Mouse (Mus musculus): Measurements from ENCODE around the gene Terb2.

Terb2 gene

DNA sequence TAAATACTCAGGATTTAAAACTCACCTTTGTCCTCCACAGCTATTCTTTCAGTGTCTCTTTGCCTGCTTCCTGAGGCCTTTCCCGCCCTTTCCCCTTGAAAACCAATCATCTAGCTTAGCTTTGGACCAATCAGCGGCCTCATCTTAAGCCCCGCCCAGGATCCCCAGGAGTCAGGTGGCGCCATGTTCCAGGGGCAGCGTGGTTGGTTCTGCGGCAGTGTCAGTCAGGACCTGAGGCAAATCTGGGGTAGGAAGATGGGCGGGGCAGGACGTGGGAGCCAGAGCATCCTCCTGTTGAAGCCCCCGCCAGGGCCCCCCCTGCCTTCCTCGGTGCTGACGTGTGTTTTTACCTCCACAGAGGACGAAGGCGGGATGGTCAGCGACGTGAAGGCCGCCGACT is at the start of gene Terb2, which contains the start of gene Patl2:
Gene Terb2, plus strand, starts transcription at position 167 of the 400 bp plus-strand sequence.
Gene Patl2, minus strand, starts transcription at position 84 of the 400 bp plus-strand sequence.
- no peak for DNase-seq (ENCODE audit: low read depth, low spot score)

DNA sequence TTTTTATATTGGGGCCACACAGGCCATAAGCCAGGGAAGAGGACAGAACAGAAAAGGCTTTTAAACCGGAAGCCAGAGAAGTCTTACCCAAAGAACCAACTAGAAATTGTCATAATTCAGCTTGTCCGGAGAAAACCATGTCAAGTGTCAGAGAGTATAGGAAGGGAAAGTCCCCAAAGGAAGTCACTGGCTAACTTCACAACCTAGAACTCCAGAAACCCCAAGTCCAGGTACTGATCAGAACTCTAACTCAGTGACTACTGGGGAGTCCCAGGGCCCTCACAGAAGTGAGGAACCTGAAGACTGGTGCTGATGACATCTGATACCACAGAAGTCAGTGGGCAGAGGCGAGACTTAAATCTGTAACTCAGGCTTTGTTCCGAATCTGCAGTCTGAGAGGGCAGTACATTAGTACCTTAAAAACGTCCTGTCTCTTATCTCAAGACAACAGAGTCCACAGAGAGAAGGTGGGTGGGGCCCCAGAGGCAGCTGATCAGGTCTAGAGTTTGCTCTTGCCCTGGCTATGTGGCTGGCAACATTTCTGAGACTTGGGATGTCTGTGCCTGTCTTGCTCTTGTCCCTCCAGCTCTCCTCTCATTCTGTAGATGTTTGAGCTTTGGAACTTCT is 48.1 kb upstream of the Terb2 start:
- no peak for DNase-seq (ENCODE audit: low read depth, low spot score)

DNA sequence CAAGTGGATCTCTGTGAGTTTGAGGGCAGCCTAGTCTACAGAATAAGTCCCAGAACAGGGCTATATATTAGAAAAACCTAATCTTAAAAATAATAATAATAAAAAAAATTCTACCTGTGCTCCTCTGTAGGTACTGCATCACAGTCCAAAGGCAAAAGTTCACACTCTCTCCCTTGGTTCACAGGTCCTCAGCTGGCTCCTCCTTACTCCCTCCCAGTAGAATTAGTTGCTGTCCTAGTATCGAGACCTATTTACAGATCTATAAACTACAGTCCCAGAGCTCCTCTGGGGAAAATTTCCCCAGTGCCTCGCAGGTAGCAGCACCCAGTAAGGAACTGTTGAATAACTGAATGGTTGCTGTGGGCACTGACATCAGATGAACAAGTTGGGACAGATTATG is 45.3 kb upstream of the Terb2 start:
- DNase-seq (ENCODE audit: low read depth, low spot score): no peak

DNA sequence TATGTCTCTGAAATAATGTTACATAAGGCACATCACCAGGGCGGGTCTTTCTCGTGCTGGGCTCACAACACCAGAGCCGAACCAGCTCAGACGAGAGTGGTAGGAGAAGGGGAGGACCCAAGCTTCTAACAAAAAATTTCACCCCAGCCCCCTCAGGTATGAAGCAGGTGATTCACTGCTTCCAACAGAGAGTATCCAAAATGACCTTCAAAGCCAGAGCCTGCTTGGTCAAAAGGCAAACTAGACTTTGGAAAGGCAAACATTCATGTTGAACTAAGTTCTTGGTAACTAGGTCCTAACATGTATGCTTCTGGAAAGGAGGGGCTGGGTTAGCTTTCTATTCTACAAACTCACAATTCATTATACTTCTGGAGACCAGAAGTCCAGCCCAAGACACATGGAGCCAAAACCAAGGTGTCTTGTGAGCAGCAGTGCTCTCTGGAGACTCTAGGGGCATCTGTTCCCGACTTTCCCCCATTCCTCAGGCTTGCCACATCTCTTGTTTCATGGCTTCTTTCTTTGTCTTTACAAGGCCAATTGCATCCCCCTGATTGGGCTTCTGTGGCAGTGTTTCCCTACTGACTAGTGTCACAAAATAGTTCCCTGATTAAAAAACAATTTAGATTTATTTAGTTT is 44.6 kb upstream of the Terb2 start:
- no peak for DNase-seq (ENCODE audit: low read depth, low spot score)

DNA sequence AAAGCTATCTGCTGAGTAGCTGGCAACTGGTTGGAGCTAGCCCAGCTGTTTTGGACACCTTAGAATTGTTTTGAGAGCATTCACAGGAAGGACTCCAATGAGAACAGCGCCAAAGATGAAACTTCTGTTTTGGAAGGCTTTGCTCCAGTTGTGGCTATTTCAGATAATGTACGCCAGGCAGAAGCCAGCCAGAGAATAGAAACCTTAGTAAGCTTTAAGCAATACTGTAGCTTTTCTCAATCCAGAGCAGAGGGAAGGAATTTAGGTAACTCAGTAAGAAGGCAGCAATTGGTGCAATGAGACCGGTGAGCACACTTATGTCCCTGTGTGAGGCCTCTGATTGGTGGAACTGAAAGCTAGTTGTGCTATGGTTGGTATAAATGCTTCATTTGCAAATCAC is 43.0 kb upstream of the Terb2 start:
- DNase-seq (ENCODE audit: low read depth, low spot score): no peak

DNA sequence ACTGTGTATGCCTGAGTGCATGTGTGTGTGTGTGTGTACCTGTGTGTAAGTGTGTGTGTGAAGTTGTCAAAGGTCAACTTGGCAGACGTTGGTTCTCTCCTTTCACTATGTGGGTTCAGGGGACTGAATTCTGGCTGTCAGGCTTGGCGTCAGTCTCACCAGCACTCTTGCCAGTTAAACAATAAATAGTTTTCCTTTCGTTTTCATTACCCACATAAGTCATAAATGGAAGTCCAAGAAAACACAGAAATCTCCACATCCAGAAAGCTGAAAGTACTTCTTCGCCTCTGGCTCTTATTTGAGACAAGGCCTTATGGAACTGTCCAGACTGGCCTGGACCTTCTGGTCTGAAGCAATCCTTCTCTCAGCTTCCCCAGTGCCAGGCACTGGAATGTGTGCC is 40.3 kb upstream of the Terb2 start:
- no peak for DNase-seq (ENCODE audit: low read depth, low spot score)

DNA sequence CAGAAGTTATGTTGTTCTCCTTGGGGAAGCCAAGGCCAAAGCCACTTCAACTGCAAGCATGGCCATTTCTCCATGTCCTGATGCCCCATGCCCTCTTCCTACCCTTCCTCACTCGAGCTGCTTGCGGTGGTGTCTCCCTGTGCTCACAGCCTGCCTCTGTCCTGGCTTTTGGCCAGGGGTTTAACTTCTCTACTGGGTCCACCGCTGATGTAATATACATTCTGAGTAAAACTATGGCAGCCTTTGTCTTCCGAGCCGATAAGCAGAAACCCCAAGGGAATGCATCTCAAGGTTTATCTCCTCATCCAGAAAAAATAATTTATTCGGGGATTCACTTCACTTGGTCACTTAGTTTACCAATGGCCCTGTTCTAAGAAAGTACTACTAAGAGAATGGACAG is 39.4 kb upstream of the Terb2 start:
- no peak for DNase-seq (ENCODE audit: low read depth, low spot score)

DNA sequence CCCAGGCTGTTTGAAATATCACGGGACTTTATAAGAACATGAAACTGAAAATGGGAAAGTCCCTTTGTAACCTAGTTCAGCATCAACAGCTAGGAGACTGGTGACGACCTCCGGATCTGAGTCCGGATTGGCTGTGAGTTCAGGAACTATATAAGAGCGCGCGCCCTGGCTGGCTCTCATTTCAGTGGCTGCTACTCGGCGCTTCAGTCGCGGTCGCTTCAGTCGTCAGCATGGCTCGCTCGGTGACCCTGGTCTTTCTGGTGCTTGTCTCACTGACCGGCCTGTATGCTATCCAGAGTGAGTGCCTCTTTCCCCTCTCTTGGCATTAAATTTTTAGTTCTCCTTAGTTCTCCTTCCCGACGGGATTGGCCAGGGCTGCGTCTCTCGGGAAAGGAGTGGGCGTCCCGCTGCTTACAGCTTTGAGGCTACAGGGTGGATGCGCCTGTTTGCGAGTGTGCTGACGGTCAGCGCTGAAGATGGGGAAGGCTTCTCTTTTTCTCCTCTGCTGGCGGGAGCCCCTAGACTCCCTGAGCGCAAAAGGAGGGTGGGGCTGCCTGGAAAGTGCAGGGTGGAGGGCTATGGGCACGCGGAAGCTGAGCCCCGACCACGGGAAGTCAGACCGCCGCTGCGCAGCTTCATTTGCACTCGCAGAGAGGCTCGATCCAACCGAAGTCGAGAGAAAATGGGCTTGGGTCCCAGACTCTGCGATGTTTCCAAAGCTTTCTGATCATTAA is 38.4 kb upstream of the Terb2 start, which contains the start of gene B2m:
Gene B2m, plus strand, starts transcription at position 179 of the 734 bp plus-strand sequence.
- DNase-seq (ENCODE audit: low read depth, low spot score): peak; percentile 92

DNA sequence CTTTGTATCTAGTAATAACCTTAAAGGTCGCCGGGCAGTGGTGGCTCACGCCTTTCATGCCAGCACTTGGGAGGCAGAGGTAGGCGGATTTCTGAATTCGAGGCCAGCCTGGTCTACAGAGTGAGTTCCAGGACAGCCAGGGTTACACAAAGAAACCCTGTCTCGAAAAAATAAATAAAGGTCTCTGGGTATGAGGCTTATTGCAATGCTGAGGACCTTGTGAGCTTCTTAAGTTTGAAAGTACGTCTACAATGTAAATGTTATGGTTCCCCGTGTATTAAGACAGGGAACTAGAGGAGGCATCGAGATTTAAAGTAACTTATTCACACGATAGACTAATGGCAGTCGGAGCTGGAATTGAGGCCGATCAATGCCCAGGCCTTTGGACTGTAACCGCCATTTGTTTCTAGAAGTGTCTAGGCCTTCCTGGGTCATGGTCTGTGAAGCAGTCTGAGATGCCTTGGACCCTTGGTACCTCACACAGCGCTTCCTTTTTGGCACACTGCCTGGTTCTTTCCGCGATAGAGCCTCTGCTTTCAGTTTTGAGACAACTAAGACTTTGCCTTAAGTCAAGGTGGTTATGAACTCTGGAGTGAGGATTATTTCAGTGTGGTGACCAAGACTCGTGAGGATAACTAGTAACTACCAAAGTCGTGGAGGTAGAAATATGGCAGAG is 37.7 kb upstream of the Terb2 start:
- DNase-seq (ENCODE audit: low read depth, low spot score): no peak

DNA sequence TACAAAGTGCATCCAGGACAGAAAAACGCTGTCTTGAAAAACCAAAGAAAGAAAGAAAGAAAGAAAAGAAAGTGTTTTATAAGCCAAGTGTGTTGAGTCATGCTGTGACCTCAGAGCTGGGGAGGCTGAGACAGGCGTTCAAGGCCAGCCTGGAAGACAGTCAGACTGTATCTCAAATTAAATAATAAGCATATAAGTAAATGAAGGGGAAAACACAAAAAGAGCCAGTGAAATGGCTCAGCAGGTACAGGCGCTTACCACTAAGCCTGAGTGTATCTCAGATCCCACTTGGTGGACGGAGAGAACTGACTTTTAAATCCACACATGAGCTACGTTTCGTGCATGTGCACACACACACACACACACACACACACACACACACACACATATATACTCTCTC is 36.8 kb upstream of the Terb2 start:
- no peak for DNase-seq (ENCODE audit: low read depth, low spot score)

DNA sequence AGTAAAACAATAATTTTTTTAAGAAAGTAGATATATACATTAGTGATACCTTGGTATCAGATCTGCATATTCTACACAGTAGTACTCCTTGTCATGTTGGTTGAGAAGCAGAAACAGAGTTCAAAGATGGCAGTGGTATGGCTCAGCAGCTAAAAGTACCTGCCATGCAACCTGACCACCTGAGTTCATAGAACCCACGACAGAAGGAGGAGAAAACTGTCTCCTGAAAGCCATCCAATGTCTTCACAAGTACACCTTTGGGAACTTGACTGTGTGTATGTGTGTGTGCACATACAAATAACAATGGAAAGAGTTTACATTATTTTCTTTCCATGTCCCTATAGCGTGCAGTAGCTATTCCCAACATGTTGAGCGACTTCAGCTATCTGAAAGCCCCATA is 36.4 kb upstream of the Terb2 start:
- no peak for DNase-seq (ENCODE audit: low read depth, low spot score)

DNA sequence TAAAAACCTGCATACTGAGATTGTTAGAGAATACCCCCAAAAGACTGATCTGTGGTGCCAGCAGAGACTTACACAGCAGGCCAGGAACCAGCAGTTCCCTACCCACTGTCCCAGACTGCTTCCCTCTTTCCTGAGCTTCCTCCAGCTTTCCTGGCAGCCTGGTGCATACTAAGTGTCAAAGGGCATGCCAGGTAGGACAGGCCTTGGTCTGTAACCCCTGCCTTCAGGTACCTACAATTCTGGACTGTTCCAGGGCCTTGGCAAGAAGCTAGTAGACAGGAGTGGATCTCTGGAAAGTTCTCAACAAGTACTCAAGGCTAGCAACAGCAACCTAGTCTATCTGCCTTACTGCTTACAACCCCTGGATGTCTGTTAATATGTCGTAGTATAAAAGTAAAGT is 34.9 kb upstream of the Terb2 start:
- DNase-seq (ENCODE audit: low read depth, low spot score): no peak

DNA sequence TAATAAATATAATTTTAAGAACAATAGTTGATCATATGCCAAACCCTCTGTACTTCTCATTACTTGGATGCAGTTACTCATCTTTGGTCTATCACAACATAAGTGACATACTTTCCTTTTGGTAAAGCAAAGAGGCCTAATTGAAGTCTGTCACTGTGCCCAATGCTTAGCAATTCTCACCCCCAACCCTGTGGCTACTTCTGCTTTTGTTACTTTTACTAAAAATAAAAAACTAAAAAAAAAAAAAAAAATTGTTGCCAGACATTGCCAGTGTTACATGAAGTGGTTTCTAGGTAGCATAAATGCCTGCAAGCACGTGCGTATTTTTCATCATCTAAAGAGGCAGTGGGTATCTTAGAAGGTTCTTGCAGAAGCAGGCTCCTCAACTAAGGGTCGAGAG is 33.2 kb upstream of the Terb2 start:
- DNase-seq (ENCODE audit: low read depth, low spot score): no peak

DNA sequence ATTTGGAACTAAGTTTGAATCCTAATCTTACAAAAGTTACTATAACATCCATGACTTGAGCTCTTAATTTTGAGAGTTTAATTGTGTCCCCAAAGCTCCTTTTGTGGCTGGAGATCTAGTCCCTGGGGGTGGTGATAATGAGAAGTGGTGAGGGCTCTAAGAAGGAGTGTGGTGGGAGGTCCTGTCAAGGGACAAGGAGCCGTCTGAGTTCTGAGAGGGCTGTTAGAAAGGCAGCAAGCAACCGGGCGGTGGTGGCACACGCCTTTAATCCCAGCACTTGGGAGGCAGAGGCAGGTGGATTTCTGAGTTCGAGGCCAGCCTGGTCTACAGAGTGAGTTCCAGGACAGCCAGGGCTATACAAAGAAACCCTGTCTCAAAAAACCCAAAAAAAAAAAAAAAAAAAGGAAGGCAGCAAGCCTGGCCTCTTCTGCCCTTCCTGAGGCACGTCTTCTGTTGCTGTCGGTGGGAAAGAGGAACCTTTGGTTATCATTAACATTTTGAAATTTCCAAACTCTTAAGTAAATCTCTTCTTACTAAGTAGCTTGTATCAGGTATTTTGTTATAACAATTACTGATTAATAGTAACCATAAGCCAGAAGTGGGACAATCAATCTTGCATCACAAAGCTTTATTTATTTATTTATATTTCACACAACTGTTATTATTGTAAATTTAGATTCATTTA is 32.2 kb upstream of the Terb2 start:
- no peak for DNase-seq (ENCODE audit: low read depth, low spot score)

DNA sequence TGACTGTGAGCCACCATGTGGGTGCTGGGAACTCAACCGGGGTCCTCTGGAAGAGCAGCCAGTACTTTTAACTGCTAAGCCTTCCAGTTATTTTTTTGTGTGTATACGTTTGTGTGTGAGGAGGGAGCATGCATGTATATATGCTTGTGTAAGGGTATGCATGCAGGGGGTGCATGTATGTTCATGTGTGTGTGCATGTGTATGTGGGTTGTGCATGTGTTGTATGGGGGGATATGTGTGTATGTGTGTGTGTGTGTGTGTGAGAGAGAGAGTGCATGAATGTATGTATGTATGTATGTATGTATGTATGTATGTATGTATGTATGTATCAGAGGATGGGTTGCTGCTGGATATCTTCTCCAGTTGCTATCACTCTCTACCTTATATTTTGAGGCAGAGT is 31.6 kb upstream of the Terb2 start:
- DNase-seq (ENCODE audit: low read depth, low spot score): no peak

DNA sequence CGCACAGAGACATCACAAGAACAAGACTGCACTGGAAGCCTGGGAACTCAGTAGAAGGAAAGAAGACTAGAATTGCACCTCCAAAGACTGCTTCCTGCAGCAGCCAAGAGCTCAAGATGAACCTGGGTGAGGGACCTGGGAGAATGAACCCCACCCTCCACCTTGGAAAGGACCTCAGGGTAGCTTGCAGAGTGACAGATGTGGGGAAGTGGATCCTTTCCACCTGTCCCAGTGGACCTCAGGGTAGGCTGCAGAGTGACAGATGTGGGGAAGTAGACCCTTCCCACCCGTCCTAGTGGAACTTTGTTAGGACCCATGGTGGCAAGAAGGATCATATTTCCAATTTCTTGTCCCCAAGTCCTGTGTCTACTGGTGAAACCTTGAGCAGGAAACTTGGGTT is 30.8 kb upstream of the Terb2 start:
- no peak for DNase-seq (ENCODE audit: low read depth, low spot score)

DNA sequence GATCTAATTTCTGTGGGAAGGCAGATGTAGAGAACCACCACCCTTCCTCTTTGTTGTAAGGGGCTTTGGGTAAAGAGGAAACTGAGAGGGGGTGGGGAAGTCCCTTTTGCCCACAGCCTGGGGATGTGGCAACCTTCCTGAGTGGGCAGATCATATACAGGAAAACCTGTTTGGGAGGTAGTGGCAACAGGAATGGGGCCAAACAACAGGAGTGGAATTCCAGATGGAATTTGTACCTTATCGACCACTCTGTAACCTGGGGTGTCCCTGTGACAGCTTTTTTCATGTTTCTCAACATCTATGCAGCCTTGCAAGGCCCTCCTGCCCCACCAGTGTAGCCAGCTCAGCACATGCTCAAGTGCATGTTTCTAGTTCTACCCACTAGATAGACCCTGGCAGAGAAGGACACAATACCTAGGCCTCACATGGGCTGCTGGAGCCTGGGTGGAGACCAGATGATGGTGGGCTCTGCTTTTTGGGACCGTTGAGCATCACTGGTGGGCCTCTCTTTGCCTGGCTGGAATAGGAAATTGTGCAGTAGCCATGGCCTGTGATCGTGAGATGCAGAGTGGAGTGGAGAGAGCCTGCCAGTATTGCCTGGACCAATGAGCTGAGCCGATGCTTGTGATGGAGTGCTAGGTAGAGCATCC is 29.9 kb upstream of the Terb2 start:
- DNase-seq (ENCODE audit: low read depth, low spot score): no peak

DNA sequence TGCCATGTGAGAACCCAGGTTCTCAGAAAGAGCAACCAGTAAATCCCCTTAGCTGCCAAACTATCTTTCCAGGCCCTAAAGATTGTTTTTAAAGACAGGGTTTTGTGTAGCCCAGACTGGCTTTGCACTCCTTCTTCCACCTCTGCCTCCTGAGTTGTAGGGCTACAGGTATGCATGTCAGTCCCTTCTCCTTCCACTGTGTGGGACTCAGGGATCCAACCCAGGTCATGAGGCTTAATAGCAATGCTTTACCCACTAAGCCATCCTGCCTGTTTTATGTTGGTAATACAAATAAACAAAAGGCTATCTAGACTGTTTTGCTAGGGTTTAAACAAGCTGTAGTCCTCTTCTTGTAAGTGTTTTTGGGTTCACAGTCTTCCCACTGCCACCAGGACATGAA is 28.5 kb upstream of the Terb2 start:
- no peak for DNase-seq (ENCODE audit: low read depth, low spot score)

DNA sequence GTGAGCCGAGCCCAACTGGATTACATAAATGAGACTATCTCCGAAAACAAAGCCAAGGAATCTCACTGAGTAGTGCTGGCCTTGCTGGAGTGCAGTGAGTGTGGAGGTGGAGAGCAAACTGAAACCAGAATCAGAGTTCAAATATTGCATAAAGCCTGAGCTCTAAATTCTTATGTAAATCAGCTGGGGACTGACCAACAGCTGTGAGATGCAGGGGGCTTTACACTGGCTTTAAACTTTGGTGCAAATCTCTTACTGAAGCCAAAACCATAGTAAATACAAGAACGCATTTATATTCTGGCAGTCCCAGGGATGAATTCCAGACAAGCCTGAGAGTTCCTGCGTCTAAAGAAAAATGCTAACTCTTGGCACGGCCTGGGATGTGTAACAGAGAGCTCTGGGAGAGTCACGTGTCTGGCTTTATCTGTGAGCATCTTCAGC is 27.7 kb upstream of the Terb2 start:
- no peak for DNase-seq (ENCODE audit: low read depth, low spot score)

DNA sequence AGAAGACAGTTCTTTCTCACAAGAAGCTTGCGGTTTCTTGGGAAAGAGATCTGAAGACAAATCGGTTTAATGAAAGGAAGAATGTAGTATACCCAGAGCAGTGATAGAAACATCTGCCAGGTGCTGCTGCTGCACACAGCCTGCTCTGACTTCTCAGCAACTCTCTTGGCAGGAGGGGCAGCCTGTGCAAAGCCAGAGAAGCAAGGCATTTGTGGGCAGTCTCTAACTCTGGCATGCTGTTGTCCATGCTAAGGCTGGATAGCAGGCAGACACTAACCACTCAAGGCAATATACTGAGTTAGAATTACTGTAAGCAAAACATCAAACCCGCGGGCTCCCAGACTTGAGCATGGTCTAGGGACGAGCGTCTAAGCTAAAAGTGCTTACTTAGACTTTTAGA is 26.4 kb upstream of the Terb2 start:
- no peak for DNase-seq (ENCODE audit: low read depth, low spot score)

DNA sequence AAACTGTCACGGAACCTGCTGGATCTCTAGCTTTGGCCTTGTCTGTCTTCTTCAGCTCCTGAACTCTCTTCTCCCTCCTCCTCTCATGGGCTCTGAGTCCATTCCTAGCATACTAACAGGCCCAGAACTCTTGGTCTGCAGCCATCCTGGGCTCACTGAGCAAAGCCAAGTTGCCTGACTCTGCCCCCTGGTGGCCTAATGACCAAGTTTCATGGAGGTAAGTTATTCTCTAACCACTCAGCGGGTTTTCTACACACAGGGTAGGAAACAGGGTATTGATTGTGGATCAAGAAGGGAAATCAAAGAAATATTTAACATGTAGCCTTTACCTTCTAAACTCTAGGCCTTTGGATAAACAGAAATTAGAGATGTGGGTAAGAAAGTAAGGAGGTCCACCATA is 25.4 kb upstream of the Terb2 start, which contains the start of gene Trim69:
Gene Trim69, plus strand, starts transcription at position 21 of the 400 bp plus-strand sequence.
- no peak for DNase-seq (ENCODE audit: low read depth, low spot score)
